Mouse (Mus musculus) heart, embryonic 12.5 days (tissue): ENCODE results near the gene Epb41. TPM values are rescaled to one million over a fixed set of nuclear protein-coding genes. Genes with fewer than 3 reads are reported as not detected.
A peak's percentile ranks its signal among the peaks of the same experiment; 100 is the strongest.

Experiments used
- ATAC-seq: fragments of 200-750 bp; cut with Nextera tagmentation; 2 replicates; pipeline ENCODE4 v1.8.0; 2017; ENCODE audit warnings: moderate TSS enrichment, moderate library complexity; ENCODE audit not compliant: insufficient number of reproducible peaks, low FRiP score
- H3K27ac ChIP-seq: fragments of 300-500 bp; sonication (generic); 2 replicates; pipeline ENCODE4 v1.5.1; 2016; ENCODE audit warnings: mild to moderate bottlenecking, moderate library complexity; ENCODE audit not compliant: poor library complexity, severe bottlenecking
- H3K27me3 ChIP-seq: fragments of 300-500 bp; sonication (generic); replicated peaks from 2 replicates; pipeline ENCODE4 v1.6.1; 2016; ENCODE audit warnings: mild to moderate bottlenecking, moderate library complexity
- H3K36me3 ChIP-seq: fragments of 300-500 bp; sonication (generic); 2 replicates; pipeline ENCODE4 v1.6.1; 2016; ENCODE audit warnings: mild to moderate bottlenecking, moderate library complexity
- H3K4me1 ChIP-seq: fragments of 300-500 bp; sonication (generic); replicated peaks from 2 replicates; pipeline ENCODE4 v1.6.1; 2016; ENCODE audit warnings: mild to moderate bottlenecking
- H3K4me2 ChIP-seq: fragments of 300-500 bp; sonication (generic); 2 replicates; pipeline ENCODE4 v1.6.1; 2016; ENCODE audit warnings: mild to moderate bottlenecking, moderate library complexity
- H3K4me3 ChIP-seq: fragments of 300-500 bp; sonication (generic); 2 replicates; pipeline ENCODE4 v1.5.1; 2016; ENCODE audit warnings: mild to moderate bottlenecking
- H3K9ac ChIP-seq: fragments of 300-500 bp; sonication (generic); 2 replicates; pipeline ENCODE4 v1.6.1; 2016; ENCODE audit warnings: mild to moderate bottlenecking, moderate library complexity
- H3K9me3 ChIP-seq: fragments of 300-500 bp; sonication (generic); replicated peaks from 2 replicates; pipeline ENCODE4 v1.6.1; 2016; ENCODE audit warnings: mild to moderate bottlenecking, moderate library complexity
- WGBS: fragments of 180-500 bp; shearing (Covaris S2); methylation state at CpG from one replicate; pipeline ENCODE4 v1.1.7; 2016; 5-methylcytosine and 5-hydroxymethylcytosine counted together
- polyA plus RNA-seq: library from polyadenylated mRNA; unstranded; fragments of >200 nt; fragmentation: Nextera tagmentation; extraction: Ambion mirVana; gene quantifications from 2 replicates; pipeline ENCODE4 v1.2.1, GENCODE M21; 2016

Gene Epb41
- polyA plus RNA-seq, 1 experiment from 2014 or later = 97.6 TPM

GRCm38 (mm10) chr4:131911521-131911920 lies 163.6 kb downstream of the Epb41 start:
- ATAC-seq = no peak
- Histone ChIP-seq H3K36me3 (peaks cover 7% of the 10 kb centered on the region; the same call in 1 of the 2 replicates), H3K4me3 (no peak overlapping the region), H3K4me1 (peaks cover 53% of the 10 kb centered on the region), H3K4me2 (no peak overlapping the region), H3K27ac (no peak overlapping the region), H3K27me3 (peaks cover 30% of the 10 kb centered on the region), H3K9me3 (peaks cover 7% of the 10 kb centered on the region; the same call in 1 of the 2 replicates), H3K9ac (no peak overlapping the region)
- WGBS = 42% methylated on average over 5 of the region's 5 CpGs

GRCm38 (mm10) chr4:131910237-131910994 lies 164.7 kb downstream of the Epb41 start:
- peak overlapping the region; percentile 60 for H3K4me2 ChIP-seq
- peaks cover 43% of the 10 kb centered on the region for H3K4me1 ChIP-seq
- peaks cover 20% of the 10 kb centered on the region for H3K27me3 ChIP-seq
- peaks cover 7% of the 10 kb centered on the region; the same call in 1 of the 2 replicates for H3K9me3 ChIP-seq
- peaks cover 11% of the 10 kb centered on the region; the same call in 1 of the 2 replicates for H3K36me3 ChIP-seq
- H3K9ac ChIP-seq = 0 out of 2 replicates have a peak overlapping the region, but pooled peaks have one; percentile 33
- WGBS = 8% methylated on average over 18 of the region's 21 CpGs
- ATAC-seq = 0 out of 2 replicates have a peak, but pooled peaks have one; percentile 12
- no peak overlapping the region for H3K27ac ChIP-seq
- H3K4me3 ChIP-seq = peak overlapping the region; percentile 14

- H3K9me3 ChIP-seq = peaks cover 7% of the 10 kb centered on the region; the same call in 1 of the 2 replicates
- no peak overlapping the region for H3K27ac ChIP-seq
- H3K9ac ChIP-seq = no peak overlapping the region
- H3K27me3 ChIP-seq = peaks cover 9% of the 10 kb centered on the region
- H3K4me1 ChIP-seq = peaks cover 21% of the 10 kb centered on the region
- ATAC-seq = no peak
- no peak overlapping the region for H3K4me2 ChIP-seq
- H3K36me3 ChIP-seq = peaks cover 25% of the 10 kb centered on the region
- 94% methylated on average over 3 of the region's 3 CpGs for WGBS
- no peak overlapping the region for H3K4me3 ChIP-seq
Observed at GRCm38 (mm10) chr4:131907912-131908311, 167.2 kb downstream of the Epb41 start.

GRCm38 (mm10) chr4:131906423-131906822 lies 168.7 kb downstream of the Epb41 start:
- Histone ChIP-seq H3K27me3 (no peaks in the 10 kb centered on the region), H3K9me3 (peaks cover 7% of the 10 kb centered on the region; the same call in 1 of the 2 replicates), H3K4me2 (no peak overlapping the region), H3K36me3 (peaks cover 38% of the 10 kb centered on the region), H3K4me1 (peaks cover 19% of the 10 kb centered on the region), H3K9ac (no peak overlapping the region), H3K27ac (no peak overlapping the region), H3K4me3 (no peak overlapping the region)
- WGBS = 57% methylated on average over 6 of the region's 6 CpGs
- no peak for ATAC-seq

- Histone ChIP-seq H3K27me3 (no peaks in the 10 kb centered on the region), H3K9me3 (peaks cover 7% of the 10 kb centered on the region; the same call in 1 of the 2 replicates), H3K4me3 (no peak overlapping the region), H3K9ac (no peak overlapping the region), H3K4me2 (no peak overlapping the region), H3K36me3 (peaks cover 57% of the 10 kb centered on the region), H3K4me1 (no peaks in the 10 kb centered on the region), H3K27ac (no peak overlapping the region)
- 58% methylated on average over 8 of the region's 8 CpGs for WGBS
- ATAC-seq = no peak
Observed at GRCm38 (mm10) chr4:131904478-131904877, 170.6 kb downstream of the Epb41 start.

- Histone ChIP-seq H3K27ac (no peak overlapping the region), H3K4me2 (no peak overlapping the region), H3K27me3 (no peaks in the 10 kb centered on the region), H3K36me3 (peaks cover 76% of the 10 kb centered on the region), H3K9me3 (no peaks in the 10 kb centered on the region), H3K4me3 (no peak overlapping the region), H3K4me1 (no peaks in the 10 kb centered on the region), H3K9ac (no peak overlapping the region)
- no peak for ATAC-seq
- WGBS = 90% methylated on average over 15 of the region's 15 CpGs
Observed at GRCm38 (mm10) chr4:131901090-131901489, 174.0 kb downstream of the Epb41 start.

- 73% methylated on average over 6 of the region's 6 CpGs for WGBS
- Histone ChIP-seq H3K27ac (no peak overlapping the region), H3K36me3 (peaks cover 75% of the 10 kb centered on the region)
Observed at GRCm38 (mm10) chr4:131899180-131899554, 176.0 kb downstream of the Epb41 start.

GRCm38 (mm10) chr4:131898503-131899179 lies 176.5 kb downstream of the Epb41 start:
- Histone ChIP-seq H3K36me3 (peaks cover 76% of the 10 kb centered on the region), H3K9me3 (no peaks in the 10 kb centered on the region), H3K9ac (no peak overlapping the region), H3K4me2 (no peak overlapping the region), H3K4me1 (no peaks in the 10 kb centered on the region), H3K27ac (no peak overlapping the region), H3K27me3 (no peaks in the 10 kb centered on the region), H3K4me3 (no peak overlapping the region)
- WGBS = 90% methylated on average over 12 of the region's 12 CpGs
- ATAC-seq = no peak

More at GRCm38 (mm10) chr4:131899180-131899554, 176.0 kb downstream of the Epb41 start:
- Histone ChIP-seq H3K4me3 (no peak overlapping the region), H3K9ac (no peak overlapping the region), H3K27me3 (no peaks in the 10 kb centered on the region), H3K4me1 (no peaks in the 10 kb centered on the region), H3K9me3 (no peaks in the 10 kb centered on the region), H3K4me2 (no peak overlapping the region)
- no peak for ATAC-seq

GRCm38 (mm10) chr4:131897787-131898186 lies 177.3 kb downstream of the Epb41 start:
- Histone ChIP-seq H3K4me1 (no peaks in the 10 kb centered on the region), H3K9me3 (no peaks in the 10 kb centered on the region), H3K4me3 (no peak overlapping the region), H3K9ac (no peak overlapping the region), H3K27ac (no peak overlapping the region), H3K4me2 (no peak overlapping the region), H3K36me3 (peaks cover 82% of the 10 kb centered on the region), H3K27me3 (no peaks in the 10 kb centered on the region)
- no peak for ATAC-seq
- 93% methylated on average over 8 of the region's 8 CpGs for WGBS

- no peak for ATAC-seq
- Histone ChIP-seq H3K4me2 (no peak overlapping the region), H3K9ac (no peak overlapping the region), H3K4me1 (no peaks in the 10 kb centered on the region), H3K4me3 (no peak overlapping the region), H3K27me3 (no peaks in the 10 kb centered on the region), H3K9me3 (no peaks in the 10 kb centered on the region), H3K27ac (no peak overlapping the region), H3K36me3 (peaks cover 82% of the 10 kb centered on the region)
- 93% methylated on average over 5 of the region's 5 CpGs for WGBS
Observed at GRCm38 (mm10) chr4:131897109-131897508, 178.0 kb downstream of the Epb41 start.

GRCm38 (mm10) chr4:131890692-131891091 lies 184.4 kb downstream of the Epb41 start:
- no peaks in the 10 kb centered on the region for H3K27me3 ChIP-seq
- H3K4me2 ChIP-seq = no peak overlapping the region
- no peak overlapping the region for H3K9ac ChIP-seq
- 75% methylated on average over 3 of the region's 3 CpGs for WGBS
- no peak for ATAC-seq
- no peaks in the 10 kb centered on the region for H3K9me3 ChIP-seq
- no peak overlapping the region for H3K4me3 ChIP-seq
- H3K4me1 ChIP-seq = peaks cover 17% of the 10 kb centered on the region
- no peak overlapping the region for H3K27ac ChIP-seq
- peaks cover 64% of the 10 kb centered on the region for H3K36me3 ChIP-seq
